Mouse (Mus musculus): ENCODE data around the gene Hyal3.
A peak's percentile ranks its signal among the peaks of the same experiment; 100 is the strongest.

Hyal3 gene

DNA sequence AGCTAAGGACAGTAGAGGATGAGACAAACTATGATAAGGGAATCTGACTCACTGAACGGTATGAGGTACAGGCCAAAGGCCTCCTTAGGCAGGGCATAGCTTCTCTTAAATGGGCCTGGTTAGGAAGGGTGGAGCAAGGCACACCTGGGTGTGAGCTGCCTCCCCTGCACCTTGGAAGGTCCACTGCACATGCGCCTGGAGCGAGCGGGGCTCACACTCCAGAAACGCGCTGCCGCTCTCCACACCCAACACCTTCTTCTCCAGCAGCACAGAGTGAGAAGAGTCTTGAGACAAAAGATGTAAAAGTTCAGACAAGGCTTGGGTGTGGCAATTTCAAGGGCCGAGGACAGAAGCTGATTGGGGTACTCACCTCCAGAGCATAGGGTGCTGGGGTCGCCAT is 18.8 kb downstream of the Hyal3 start:
- DNase-seq, result no peak

- DNase-seq, result peak; percentile 63
Measured at GRCm38 (mm10) chr9:107599842-107600241, 19.2 kb downstream of the Hyal3 start.

DNA sequence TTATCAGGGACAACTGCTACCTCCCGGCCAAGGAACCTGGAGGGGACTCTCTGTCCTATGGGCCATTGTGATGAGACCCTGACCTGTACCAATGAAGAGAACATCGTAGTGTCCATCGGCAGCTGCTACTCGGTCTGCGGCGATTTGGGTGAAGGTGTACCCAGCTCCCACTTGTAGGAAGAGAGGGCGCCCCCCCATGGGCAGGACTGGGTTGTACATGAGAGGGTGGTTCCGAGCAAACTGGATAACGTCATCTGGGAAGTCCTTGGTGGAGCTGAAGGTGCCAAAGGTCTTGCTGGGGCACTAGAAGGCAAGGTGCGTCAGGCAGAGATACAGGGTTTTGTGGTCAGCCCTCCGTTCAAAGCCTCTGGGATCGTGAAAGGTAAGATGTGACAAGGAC is 20.1 kb downstream of the Hyal3 start:
- DNase-seq, result peak; percentile 47

DNA sequence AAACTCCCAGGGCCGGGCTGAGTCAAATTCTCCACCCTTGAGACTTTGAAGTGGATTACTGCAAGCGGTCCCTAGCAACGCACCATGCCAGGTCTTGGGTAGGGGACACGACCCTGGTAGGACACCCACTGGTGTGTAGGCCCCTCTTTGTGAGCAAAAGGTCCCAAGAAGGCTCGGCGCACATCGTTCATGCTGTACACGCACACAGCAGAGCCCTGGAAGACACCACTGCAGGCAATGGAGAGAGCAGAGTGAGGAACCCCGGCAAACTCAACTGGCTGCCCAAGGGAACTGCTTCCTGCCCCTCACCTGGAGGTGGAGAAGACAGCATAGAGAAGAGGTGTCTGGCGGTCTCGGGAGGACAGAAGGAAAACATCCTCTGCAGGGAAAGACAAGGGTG is 20.7 kb downstream of the Hyal3 start:
- DNase-seq, result no peak

DNA sequence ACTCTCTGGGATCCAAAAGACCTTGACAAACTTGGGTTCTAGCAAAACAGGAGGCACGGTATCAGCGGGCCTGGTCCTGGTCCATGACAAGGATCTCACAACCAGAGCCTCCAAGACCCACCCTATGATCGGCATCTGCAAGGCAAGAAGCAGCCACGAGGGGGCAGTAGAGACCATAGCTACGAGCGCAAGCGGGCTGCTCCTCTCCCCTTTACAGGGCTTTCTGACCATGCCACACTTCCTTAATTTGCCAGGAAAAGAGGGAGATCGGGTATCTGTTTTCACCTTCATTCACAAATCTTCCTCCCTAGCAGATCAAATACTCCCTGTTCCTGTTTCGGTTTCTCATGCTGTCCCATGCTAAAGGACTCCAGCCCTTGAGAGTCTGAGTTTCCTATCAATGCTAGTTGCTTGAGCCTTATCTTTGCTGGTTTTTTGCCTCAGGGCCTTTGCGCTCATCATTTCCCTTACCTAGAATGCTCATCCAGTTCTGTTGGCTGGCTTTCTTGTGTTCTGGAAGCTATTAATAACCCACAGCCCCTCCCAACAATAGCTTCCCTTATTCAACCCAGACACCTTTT is 21.5 kb downstream of the Hyal3 start:
- peak; percentile 97 for DNase-seq

GRCm38 (mm10) chr9:107603251-107603650 is 22.6 kb downstream of the Hyal3 start:
- no peak for DNase-seq

DNA sequence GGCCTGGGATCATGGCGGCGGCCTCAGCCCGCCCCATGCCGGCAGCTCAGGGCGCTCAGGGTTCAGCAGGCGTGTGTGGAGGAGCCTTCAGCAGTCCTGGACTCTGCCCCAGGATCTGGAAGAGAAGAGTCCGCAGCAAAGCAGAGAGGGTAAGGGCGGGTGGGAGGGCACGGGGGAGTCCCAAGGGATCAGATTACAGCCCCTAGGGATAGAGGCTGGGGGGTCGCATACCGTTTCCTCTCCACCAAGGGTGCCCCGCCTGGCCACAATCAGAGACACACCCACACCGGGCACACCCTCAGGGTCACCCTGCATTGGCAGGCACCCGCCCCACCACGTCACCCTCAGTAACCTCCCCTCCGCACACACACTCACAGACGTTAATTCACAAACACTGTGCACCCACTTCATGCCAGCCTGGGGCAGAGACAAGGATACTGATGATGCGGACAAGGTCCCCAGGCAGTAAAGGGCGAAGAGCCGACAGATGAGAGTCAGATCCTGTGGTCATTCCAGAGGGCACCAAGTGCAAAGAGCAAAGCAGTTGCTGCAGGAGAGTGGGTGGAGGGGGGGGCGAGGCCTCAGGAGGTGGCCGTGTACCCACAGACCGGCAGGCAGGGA is 24.5 kb downstream of the Hyal3 start:
- peak; percentile 74 for DNase-seq

DNA sequence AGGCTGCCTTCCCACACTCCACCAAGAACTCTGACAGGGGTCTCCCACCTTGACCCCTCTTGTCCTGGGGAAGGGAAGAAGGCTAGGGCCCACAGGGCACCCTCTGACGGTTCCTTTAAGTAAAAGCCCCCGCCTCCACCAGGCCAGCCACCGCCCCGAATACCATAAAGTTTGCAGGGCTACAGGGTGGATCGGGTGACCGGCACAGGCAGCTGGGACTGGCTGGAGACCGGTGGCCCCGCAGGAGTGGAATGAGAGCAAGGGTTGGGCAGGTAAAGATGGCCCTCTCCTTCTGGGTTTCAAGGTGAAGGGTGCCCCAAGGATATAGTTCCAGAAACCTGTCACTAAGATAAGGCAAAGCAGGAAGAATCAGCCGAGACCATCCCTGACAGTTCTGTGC is 26.0 kb downstream of the Hyal3 start:
- peak; percentile 80 for DNase-seq

GRCm38 (mm10) chr9:107607036-107607435 is 26.4 kb downstream of the Hyal3 start:
- peak; percentile 55 for DNase-seq

- DNase-seq, result peak; percentile 54
Measured at GRCm38 (mm10) chr9:107607653-107608245, 27.1 kb downstream of the Hyal3 start.

DNA sequence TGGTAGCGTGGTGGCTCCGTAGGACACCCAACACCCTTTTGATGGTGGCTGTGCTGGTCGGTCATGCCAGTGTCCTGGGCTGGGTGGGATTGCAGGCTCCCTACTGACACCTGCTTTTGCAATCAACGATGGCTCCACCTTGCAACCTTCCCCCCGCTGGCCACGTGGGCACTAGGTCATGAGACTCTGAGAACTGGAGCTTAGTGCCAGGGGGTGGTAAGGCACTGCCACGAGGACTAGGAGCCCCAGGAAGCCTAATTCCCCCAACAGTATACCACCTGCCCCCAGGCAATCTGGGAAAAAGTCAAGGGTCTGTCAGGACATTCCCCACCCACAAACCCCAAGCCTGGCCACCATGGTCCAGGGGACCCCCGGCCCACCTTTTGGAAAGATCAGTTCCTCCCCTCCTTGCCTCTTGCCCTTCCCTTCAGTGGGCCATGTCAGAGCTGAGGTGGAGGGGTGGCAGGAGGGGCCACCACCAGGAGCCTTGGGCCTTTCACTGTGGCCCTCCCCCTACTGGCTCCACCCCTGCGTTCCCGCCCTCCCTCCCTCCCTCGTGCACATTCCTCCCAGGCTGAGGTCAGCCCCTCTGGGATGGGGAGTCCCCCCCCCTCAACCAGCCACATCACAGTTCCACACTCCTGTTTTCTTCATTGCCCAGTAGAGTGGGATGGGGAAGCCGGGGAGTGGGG is 28.3 kb downstream of the Hyal3 start, which contains the start of gene Sema3b:
Sema3b (minus strand) TSS at position 489 of the 692 bp plus-strand sequence.
- peak; percentile 71 for DNase-seq

DNA sequence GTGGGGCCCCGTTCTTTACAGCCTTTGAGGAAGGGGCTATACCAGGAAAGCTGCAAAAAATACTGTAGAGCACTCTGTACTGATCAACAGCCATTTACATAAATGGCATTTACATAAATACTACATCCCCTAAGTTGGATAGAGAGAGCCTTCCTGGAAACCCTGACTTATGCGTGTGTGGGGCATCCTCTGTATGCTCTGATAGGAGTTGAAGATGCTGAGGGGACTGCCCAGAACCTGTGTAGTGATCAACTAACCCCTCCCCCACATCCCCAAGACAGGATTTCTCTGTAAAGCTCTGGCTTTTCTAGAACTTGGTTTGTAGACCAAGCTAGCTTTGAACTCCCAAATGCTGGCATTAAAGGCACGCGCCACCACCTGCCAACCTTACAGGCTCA is 28.8 kb downstream of the Hyal3 start:
- no peak for DNase-seq

DNA sequence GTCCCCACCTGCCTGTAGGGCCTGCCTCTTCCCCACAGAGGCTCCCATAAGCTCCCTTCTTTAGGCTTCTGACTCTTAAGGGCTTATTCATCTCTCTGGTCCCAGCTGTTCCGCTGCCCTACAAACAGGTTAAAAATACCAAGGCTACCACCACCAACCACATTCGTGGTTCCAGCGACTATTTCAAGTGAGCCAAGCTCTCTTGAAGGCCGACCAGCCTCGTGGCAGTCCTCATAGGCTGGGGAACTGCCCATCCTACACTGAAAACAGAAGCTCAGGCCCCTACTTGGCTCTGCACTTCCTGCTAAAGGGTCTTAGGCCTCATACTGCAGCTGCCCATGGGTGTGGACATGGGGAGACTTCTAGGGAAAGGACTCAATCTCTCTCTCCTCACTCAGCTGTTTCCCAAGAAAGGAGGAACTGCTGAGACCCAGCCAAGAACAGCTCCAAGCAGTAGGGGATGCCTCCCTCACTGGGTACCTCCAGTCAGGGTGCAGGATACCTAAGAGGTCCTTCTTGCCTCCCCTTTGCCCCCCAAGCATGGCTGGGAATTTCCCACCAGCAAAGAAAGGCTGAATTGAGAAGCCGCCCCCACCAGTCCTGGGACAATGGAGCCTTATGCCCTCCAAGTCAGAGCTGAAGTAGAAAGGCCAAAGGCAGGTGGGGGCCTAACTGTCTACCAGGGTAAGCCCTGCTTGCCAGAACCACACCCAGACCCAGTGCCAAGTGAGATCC is 31.0 kb downstream of the Hyal3 start:
- DNase-seq, result no peak

GRCm38 (mm10) chr9:107612191-107612944 is 31.8 kb downstream of the Hyal3 start:
- DNase-seq, result peak; percentile 100

GRCm38 (mm10) chr9:107612945-107613569 is 32.4 kb downstream of the Hyal3 start:
- peak; percentile 64 for DNase-seq

DNA sequence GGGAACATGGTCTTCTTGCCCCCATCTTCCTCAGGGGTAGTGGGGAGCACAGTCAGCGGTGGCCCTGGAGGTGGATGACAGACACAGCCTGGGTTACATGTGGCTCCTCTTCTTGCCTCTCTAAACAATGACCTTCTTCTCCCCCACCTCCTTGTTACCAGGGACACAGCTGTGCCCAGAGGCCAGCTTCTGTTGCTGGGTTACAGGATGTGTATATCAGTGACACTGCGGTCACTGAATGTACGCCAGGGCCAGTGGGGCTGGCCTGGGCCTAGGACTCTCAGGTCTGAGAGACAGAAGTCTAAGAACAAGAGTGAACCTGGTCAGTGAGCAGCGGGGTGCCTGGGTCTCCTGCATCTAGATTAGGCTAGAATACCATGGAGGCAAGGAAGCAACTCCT is 34.4 kb downstream of the Hyal3 start:
- DNase-seq, result no peak

DNA sequence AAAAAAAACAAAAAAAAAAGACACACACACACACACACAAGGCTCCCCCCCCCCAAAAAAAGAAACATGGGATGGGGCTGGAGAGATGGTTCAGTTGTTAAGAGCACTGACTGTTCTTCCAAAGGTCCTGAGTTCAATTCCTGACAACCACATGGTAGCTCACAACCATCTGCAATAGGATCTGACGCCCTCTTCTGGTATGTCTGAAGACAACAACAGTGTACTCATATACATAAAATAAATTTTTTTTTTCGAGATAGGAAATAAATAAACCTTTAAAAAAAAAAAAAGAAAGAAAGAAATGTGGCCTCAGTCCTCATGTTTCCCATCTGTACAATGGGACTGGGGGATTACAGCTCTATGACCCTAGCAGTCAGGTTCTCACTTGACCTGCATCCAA is 36.8 kb downstream of the Hyal3 start:
- no peak for DNase-seq

- no peak for DNase-seq
Measured at GRCm38 (mm10) chr9:107618098-107618497, 37.5 kb downstream of the Hyal3 start.

GRCm38 (mm10) chr9:107618778-107619545 is 38.3 kb downstream of the Hyal3 start:
- peak; percentile 88 for DNase-seq

DNA sequence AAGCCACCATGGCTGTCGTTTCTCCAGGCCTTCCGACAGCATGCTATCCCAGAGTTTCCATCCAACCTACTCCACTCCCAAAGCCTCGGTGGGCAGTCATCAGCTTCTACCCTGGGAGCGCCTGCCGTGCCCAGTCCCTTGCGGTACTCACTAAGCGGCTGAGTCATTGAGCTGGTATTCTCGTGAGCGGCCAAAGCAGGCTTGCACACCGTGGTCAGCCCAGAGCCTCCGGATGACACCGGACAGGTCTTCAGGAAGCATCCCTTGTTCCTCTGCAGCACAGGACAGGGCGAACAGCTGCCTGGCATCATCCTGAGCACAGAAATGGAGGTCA is 38.9 kb downstream of the Hyal3 start:
- DNase-seq, result no peak

DNA sequence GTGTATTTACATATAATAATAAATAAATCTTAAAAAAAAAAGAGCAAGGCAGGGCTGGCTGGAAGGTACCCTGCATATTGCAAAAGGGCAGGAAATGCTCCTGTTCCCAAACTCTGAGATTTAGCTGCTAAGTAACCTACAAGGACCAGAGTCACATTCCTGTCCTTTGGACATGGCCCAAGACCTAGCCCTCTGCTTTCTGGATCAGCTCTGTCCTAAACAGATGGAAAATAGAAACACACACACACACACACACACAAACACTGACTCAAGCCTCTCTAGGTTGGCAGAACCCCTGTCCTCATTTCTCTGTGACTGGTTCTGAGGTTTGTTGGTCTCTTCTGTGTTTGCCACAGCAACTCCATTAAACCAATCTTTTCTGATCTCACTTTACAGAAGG is 40.3 kb downstream of the Hyal3 start:
- peak; percentile 58 for DNase-seq

Data from kidney, postnatal 10 days (tissue).